Mouse (Mus musculus) kidney, embryonic 16.5 days (tissue): Measurements from ENCODE around the gene Spem2. TPM values are rescaled to one million over a fixed set of nuclear protein-coding genes. Genes with fewer than 3 reads are reported as not detected.
A peak's percentile ranks its signal among the peaks of the same experiment; 100 is the strongest.

Experiments used
- ATAC-seq: fragments of 200-750 bp; cut with Nextera tagmentation; 2 replicates; pipeline ENCODE4 v1.8.0; 2017; ENCODE audit warnings: moderate TSS enrichment; ENCODE audit not compliant: low FRiP score, low TSS enrichment
- H3K27ac ChIP-seq: fragments of 300-500 bp; sonication (generic); 2 replicates; pipeline ENCODE4 v1.5.1; 2014; ENCODE audit warnings: low read length
- H3K27me3 ChIP-seq: fragments of 300-500 bp; sonication (generic); 2 replicates; pipeline ENCODE4 v1.6.1; 2014; ENCODE audit warnings: low read length, control low read depth, mixed read lengths; ENCODE audit not compliant: insufficient read depth
- H3K36me3 ChIP-seq: fragments of 300-500 bp; sonication (generic); 2 replicates; pipeline ENCODE4 v1.6.1; 2014; ENCODE audit warnings: low read length, control low read depth, mixed read lengths; ENCODE audit not compliant: insufficient read depth
- H3K4me1 ChIP-seq: fragments of 300-500 bp; sonication (generic); 2 replicates; pipeline ENCODE4 v1.6.1; 2014; ENCODE audit warnings: low read length, control low read depth, mixed read lengths; ENCODE audit not compliant: insufficient read depth
- H3K4me2 ChIP-seq: fragments of 300-500 bp; sonication (generic); replicated peaks from 2 replicates; pipeline ENCODE4 v1.6.1; 2014; ENCODE audit warnings: low read depth, low read length
- H3K4me3 ChIP-seq: fragments of 300-500 bp; sonication (generic); 2 replicates; pipeline ENCODE4 v1.5.1; 2014; ENCODE audit warnings: mild to moderate bottlenecking, low read length
- H3K9ac ChIP-seq: fragments of 300-500 bp; sonication (generic); replicated peaks from 2 replicates; pipeline ENCODE4 v1.6.1; 2014; ENCODE audit warnings: low read length
- H3K9me3 ChIP-seq: fragments of 300-500 bp; sonication (generic); 2 replicates; pipeline ENCODE4 v1.6.1; 2016; ENCODE audit warnings: low read length, control low read depth
- WGBS: fragments of 180-500 bp; shearing (Covaris S2); extraction: QIAGEN DNeasy Blood & Tissue Kit; methylation state at CpG from one replicate; pipeline ENCODE4 v1.1.7; 2014; 5-methylcytosine and 5-hydroxymethylcytosine counted together
- polyA plus RNA-seq: library from polyadenylated mRNA; unstranded; fragments of >200 nt; fragmentation: Nextera tagmentation; extraction: Ambion mirVana; gene quantifications from 2 replicates; pipeline ENCODE4 v1.2.1, GENCODE M21; 2015

Spem2 gene
- polyA plus RNA-seq, 1 experiment from 2014 or later: not detected

DNA sequence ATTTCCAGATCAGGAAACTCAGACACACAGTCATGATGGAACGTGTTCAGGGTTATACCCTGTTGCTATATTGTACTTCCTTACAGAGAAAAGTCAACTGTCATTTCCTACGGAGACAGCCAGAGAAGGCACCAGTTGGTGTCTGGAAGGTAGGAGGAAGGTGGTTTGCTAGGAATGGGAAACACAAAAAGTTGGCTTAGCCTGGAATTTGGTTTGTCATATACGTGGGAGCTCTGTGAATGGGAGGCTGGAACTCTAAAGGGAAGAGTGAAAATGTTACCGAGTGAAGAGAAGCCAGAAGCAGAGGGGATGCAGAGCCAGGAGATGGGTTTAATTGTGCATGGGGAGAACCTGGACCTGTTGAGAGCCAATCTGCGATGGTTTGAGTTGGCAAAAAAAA, 26.8 kb downstream of the Spem2 start:
- 73% methylated on average over 5 of the region's 5 CpGs for WGBS
- no peak for ATAC-seq
- H3K27me3 ChIP-seq: no peaks in the 10 kb centered on the region; the same call in 1 of the 2 replicates

GRCm38 (mm10) chr11:69789431-69789830, 28.8 kb downstream of the Spem2 start:
- H3K9ac ChIP-seq: no peak overlapping the region
- H3K4me1 ChIP-seq: no peaks in the 10 kb centered on the region
- no peaks in the 10 kb centered on the region for H3K9me3 ChIP-seq
- H3K27ac ChIP-seq: no peak overlapping the region
- H3K4me2 ChIP-seq: no peak overlapping the region
- no peak overlapping the region for H3K4me3 ChIP-seq
- H3K36me3 ChIP-seq: no peaks in the 10 kb centered on the region
- no peaks in the 10 kb centered on the region for H3K27me3 ChIP-seq
- WGBS: 33% methylated on average over 5 of the region's 5 CpGs
- no peak for ATAC-seq

More for the DNA sequence above, 26.8 kb downstream of the Spem2 start:
- no peaks in the 10 kb centered on the region for H3K9me3 ChIP-seq
- H3K9ac ChIP-seq: no peak overlapping the region
- no peaks in the 10 kb centered on the region for H3K36me3 ChIP-seq
- no peak overlapping the region for H3K27ac ChIP-seq
- H3K4me3 ChIP-seq: no peak overlapping the region
- peaks cover 6% of the 10 kb centered on the region; the same call in 1 of the 2 replicates for H3K4me1 ChIP-seq
- no peak overlapping the region for H3K4me2 ChIP-seq

GRCm38 (mm10) chr11:69787306-69787705, 31.0 kb downstream of the Spem2 start:
- ATAC-seq: no peak
- Histone ChIP-seq H3K9ac (no peak overlapping the region), H3K4me1 (no peaks in the 10 kb centered on the region), H3K27ac (no peak overlapping the region), H3K4me2 (no peak overlapping the region), H3K4me3 (no peak overlapping the region), H3K9me3 (no peaks in the 10 kb centered on the region), H3K27me3 (no peaks in the 10 kb centered on the region), H3K36me3 (no peaks in the 10 kb centered on the region)
- 86% methylated on average over 5 of the region's 5 CpGs for whole genome bisulfite sequencing

- Histone ChIP-seq H3K4me1 (no peaks in the 10 kb centered on the region), H3K36me3 (no peaks in the 10 kb centered on the region), H3K9ac (no peak overlapping the region; the same call in 1 of the 2 replicates), H3K9me3 (no peaks in the 10 kb centered on the region), H3K27me3 (no peaks in the 10 kb centered on the region), H3K27ac (no peak overlapping the region), H3K4me2 (peak overlapping the region; percentile 36), H3K4me3 (peak overlapping the region; percentile 18; the same call in 1 of the 2 replicates)
- no peak for ATAC-seq
- WGBS: 32% methylated on average over 15 of the region's 15 CpGs
Observed at GRCm38 (mm10) chr11:69784793-69785272, 33.4 kb downstream of the Spem2 start.

GRCm38 (mm10) chr11:69781828-69782227, 36.4 kb downstream of the Spem2 start:
- Histone ChIP-seq H3K27ac (no peak overlapping the region), H3K4me3 (no peak overlapping the region), H3K4me2 (no peak overlapping the region), H3K36me3 (no peaks in the 10 kb centered on the region), H3K9ac (no peak overlapping the region), H3K9me3 (no peaks in the 10 kb centered on the region), H3K27me3 (0 out of 2 replicates have a peak, but pooled peaks cover 3% of the 10 kb centered on the region), H3K4me1 (peaks cover 12% of the 10 kb centered on the region; the same call in 1 of the 2 replicates)
- WGBS: 28% methylated on average over 4 of the region's 4 CpGs
- no peak for ATAC-seq

DNA sequence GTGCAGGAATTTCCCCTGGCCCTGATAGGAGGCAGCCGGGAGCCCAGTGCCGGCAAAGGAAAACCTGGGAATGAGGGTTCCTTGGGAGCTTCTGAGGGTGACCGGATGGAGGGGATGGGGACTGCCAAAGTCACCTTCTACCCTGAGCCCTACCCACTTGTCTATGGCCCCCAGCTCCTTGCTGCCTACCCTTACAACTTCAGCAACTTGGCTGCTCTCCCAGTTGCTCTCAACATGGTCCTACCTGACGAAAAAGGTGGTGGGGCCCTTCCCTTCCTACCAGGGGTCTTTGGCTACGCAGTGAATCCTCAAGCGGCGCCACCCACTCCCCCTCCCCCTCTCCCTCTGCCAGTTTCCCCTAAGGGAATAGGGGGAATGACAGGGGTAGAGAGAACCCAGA, 39.3 kb downstream of the Spem2 start:
- Histone ChIP-seq H3K9ac (no peak overlapping the region), H3K4me2 (no peak overlapping the region; the same call in 1 of the 2 replicates), H3K36me3 (no peaks in the 10 kb centered on the region), H3K4me3 (no peak overlapping the region), H3K27me3 (0 out of 2 replicates have a peak, but pooled peaks cover 3% of the 10 kb centered on the region), H3K4me1 (peaks cover 19% of the 10 kb centered on the region; the same call in 1 of the 2 replicates), H3K9me3 (no peaks in the 10 kb centered on the region), H3K27ac (no peak overlapping the region)
- no peak for ATAC-seq
- WGBS: 55% methylated on average over 7 of the region's 7 CpGs

DNA sequence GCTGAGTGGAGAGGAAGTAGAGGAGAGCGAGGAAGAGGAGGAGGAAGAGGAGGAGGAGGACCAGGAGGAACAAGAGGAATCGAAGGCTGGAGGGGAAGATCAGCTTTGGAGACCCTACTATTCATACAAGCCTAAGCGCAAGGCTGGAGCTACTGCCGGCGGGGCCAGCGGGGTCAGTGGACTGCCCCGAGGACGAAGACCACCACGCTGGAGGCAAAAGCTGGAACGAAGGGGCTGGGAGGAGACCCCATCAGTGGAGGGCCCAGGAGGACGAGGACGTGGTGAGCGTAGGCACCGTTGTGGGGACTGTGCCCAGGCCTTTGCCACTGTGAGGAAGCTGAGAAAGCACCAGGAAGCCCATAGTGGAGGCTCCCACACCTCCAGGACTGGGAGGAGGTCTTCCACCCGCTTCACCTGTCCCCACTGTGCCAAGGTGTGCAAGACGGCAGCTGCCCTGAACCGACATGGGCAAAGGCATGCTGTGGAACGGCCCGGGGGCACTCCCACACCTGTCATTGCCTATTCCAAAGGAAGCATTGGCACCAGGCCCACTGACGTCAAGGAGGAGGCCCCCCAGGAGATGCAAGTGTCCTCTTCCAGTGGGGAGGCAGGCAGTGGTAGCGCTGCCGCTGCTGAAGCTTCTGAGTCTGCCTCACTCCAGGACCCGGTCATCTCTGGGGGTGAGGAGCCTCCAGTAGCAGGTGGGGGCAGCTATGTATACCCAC, 39.8 kb downstream of the Spem2 start:
- H3K36me3 ChIP-seq: no peaks in the 10 kb centered on the region

DNA sequence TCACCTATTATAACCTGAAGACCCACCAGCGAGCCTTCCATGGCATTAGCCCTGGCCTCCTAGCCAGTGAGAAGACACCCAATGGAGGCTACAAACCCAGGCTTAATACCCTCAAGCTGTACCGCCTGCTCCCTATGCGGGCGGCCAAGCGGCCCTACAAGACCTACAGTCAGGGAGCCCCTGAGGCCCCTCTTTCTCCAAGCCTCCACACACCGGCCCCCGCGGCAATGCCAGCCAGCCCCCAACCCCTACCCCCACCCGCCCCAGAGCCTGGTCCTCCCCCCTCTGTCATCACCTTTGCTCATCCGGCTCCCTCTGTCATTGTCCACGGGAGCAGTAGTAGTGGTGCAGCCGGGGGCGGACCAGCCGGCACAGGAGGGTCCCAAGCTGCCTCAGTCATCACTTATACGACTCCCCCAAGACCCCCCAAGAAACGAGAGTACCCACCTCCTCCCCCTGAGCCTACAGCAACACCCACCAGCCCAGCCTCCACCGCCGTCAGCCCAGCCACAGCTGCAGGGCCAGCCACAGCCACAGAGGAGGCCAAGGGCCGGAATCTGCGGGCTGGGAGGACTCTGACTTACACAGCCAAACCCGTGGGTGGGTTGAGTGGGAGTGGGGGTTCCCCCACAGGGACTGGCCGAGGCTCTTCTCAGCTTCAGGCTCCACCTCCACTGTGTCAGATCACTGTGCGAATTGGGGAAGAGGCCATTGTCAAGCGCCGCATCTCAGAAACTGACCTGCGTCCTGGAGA, 40.6 kb downstream of the Spem2 start:
- Histone ChIP-seq H3K36me3 (no peaks in the 10 kb centered on the region), H3K4me3 (no peak overlapping the region)
- 50% methylated on average over 26 of the region's 26 CpGs for WGBS

More for the DNA sequence above, 39.8 kb downstream of the Spem2 start:
- H3K4me2 ChIP-seq: no peak overlapping the region; the same call in 1 of the 2 replicates
- no peaks in the 10 kb centered on the region for H3K9me3 ChIP-seq
- no peak overlapping the region for H3K9ac ChIP-seq
- WGBS: 61% methylated on average over 23 of the region's 23 CpGs
- H3K4me3 ChIP-seq: no peak overlapping the region
- peaks cover 19% of the 10 kb centered on the region; the same call in 1 of the 2 replicates for H3K4me1 ChIP-seq
- no peak overlapping the region for H3K27ac ChIP-seq
- H3K27me3 ChIP-seq: 0 out of 2 replicates have a peak, but pooled peaks cover 3% of the 10 kb centered on the region
- 0 out of 2 replicates have a peak, but pooled peaks have one; percentile 16 for ATAC-seq

GRCm38 (mm10) chr11:69776488-69776887, 41.8 kb downstream of the Spem2 start:
- Histone ChIP-seq H3K27me3 (0 out of 2 replicates have a peak, but pooled peaks cover 3% of the 10 kb centered on the region), H3K9me3 (no peaks in the 10 kb centered on the region), H3K36me3 (no peaks in the 10 kb centered on the region), H3K9ac (no peak overlapping the region), H3K4me1 (peaks cover 19% of the 10 kb centered on the region; the same call in 1 of the 2 replicates), H3K4me3 (no peak overlapping the region), H3K4me2 (no peak overlapping the region), H3K27ac (no peak overlapping the region)
- ATAC-seq: no peak
- 90% methylated on average over 20 of the region's 20 CpGs for WGBS

More for the DNA sequence above, 40.6 kb downstream of the Spem2 start:
- Histone ChIP-seq H3K9ac (no peak overlapping the region), H3K27me3 (0 out of 2 replicates have a peak, but pooled peaks cover 3% of the 10 kb centered on the region), H3K9me3 (no peaks in the 10 kb centered on the region), H3K27ac (no peak overlapping the region), H3K4me2 (0 out of 2 replicates have a peak overlapping the region, but pooled peaks have one; percentile 11), H3K4me1 (peaks cover 19% of the 10 kb centered on the region; the same call in 1 of the 2 replicates)
- ATAC-seq: 0 out of 2 replicates have a peak, but pooled peaks have one; percentile 28
